26 mouse cellular contexts compared by ENCODE assay signal in genomic region chr5:74966891-74967290, GRCm38 (mm10).
DNase-seq lines count a peak whose midpoint lies in the region; ATAC-seq and TF ChIP-seq lines count a peak whose summit lies in the region.
"Had no signal": no experiment of that assay in that cellular context is flagged by ENCODE, and none has a peak within 500 bp of the region (broad histone marks: within the 10 kb centered on the region; RNA-seq: fewer than 3 reads in every experiment).

No protein-coding gene starts in this region.

- H3K9me3 ChIP-seq in hindbrain, embryonic 14.5 days (ENCODE audit: control insufficient read depth, low read length), result no peaks in the 10 kb centered on the region
- H3K9me3 ChIP-seq in hindbrain, embryonic 10.5 days, result no peaks in the 10 kb centered on the region
- no peaks in the 10 kb centered on the region for H3K9me3 ChIP-seq in lung, embryonic 16.5 days (ENCODE audit: control insufficient read depth, low read length)
- H3K9me3 ChIP-seq in limb, embryonic 10.5 days (replicated peaks), result no peaks in the 10 kb centered on the region
- H3K9me3 ChIP-seq: embryonic facial prominence, embryonic 15.5 days; limb, embryonic 13.5 days; liver, embryonic 13.5 days; neural tube, embryonic 13.5 days; stomach, embryonic 15.5 days had no signal

- peak; percentile 43; the same call in 1 of the 2 replicates for ATAC-seq in hindbrain, embryonic 14.5 days (ENCODE audit: low FRiP score)
- no peak for ATAC-seq in lung, embryonic 16.5 days (ENCODE audit: low read depth)
- ATAC-seq in Patski, result peak; percentile 82
- ATAC-seq: intestine, embryonic 16.5 days had no signal

- peak; percentile 48 to 55 for DNase-seq in cerebellum, postnatal 10 days
- no peak for DNase-seq in cerebellum, adult 18-20 months
- peak; percentile 55 for DNase-seq in hindbrain, embryonic 14.5 days (ENCODE audit: low spot score)
- DNase-seq in hindbrain, embryonic 10.5 days (ENCODE audit: low spot score), result no peak
- no peak for DNase-seq in lung, postnatal 25 days (ENCODE audit: low spot score)
- DNase-seq in Patski (ENCODE audit: low read depth, low spot score), result peak; percentile 80
- no peak for DNase-seq in limb, embryonic 10.5 days (ENCODE audit: low spot score)
- DNase-seq: adrenal gland, postnatal 25 days; cerebellum, adult 11 months; cerebellum, postnatal 36 days; embryo, embryonic 11 days; gastrocnemius, postnatal 10 days; kidney, postnatal 25 days; liver, embryonic 13.5 days; lung, adult 2 months; right cerebral cortex, postnatal 4 days; thymus, postnatal 36 days had no signal

- CTCF ChIA-PET in Patski (lab: Charles Lee), result interaction anchor here (1.0 to 1.7 kb wide), 13 partner anchors 10 to 190 kb away, joined by 3 to 7 read pairs (median 3); no protein-coding TSS in a partner anchor

- H3K4me1 ChIP-seq in hindbrain, embryonic 14.5 days (replicated peaks; ENCODE audit: control insufficient read depth, insufficient read depth, low read length), result peaks cover 7% of the 10 kb centered on the region
- H3K4me1 ChIP-seq in hindbrain, embryonic 10.5 days (replicated peaks), result peaks cover 8% of the 10 kb centered on the region; the same call in 1 of the 2 replicates
- H3K4me1 ChIP-seq in lung, embryonic 16.5 days (replicated peaks; ENCODE audit: control insufficient read depth, insufficient read depth, low read length), result peaks cover 7% of the 10 kb centered on the region
- H3K4me1 ChIP-seq in limb, embryonic 10.5 days, result peaks cover 4% of the 10 kb centered on the region; the same call in 1 of the 2 replicates
- H3K4me1 ChIP-seq: liver, embryonic 13.5 days had no signal

- no peak overlapping the region for H3K4me2 ChIP-seq in hindbrain, embryonic 14.5 days (replicated peaks)
- peak overlapping the region; percentile 1; the same call in 1 of the 2 replicates for H3K4me2 ChIP-seq in lung, embryonic 16.5 days (ENCODE audit: low read depth, low read length)
- H3K4me2 ChIP-seq: embryonic facial prominence, embryonic 15.5 days; heart, embryonic 11.5 days; limb, embryonic 13.5 days; liver, embryonic 13.5 days; neural tube, embryonic 13.5 days; stomach, embryonic 15.5 days had no signal

- H3K9ac ChIP-seq in hindbrain, embryonic 14.5 days, result no peak overlapping the region
- H3K9ac ChIP-seq in lung, embryonic 16.5 days (ENCODE audit: low read length), result no peak overlapping the region
- H3K9ac ChIP-seq: embryonic facial prominence, embryonic 15.5 days; limb, embryonic 13.5 days; liver, embryonic 13.5 days; neural tube, embryonic 13.5 days; stomach, embryonic 15.5 days had no signal

- H3K4me3 ChIP-seq in hindbrain, embryonic 14.5 days (replicated peaks; ENCODE audit: low read length), result no peak overlapping the region
- no peak overlapping the region for H3K4me3 ChIP-seq in hindbrain, embryonic 10.5 days
- H3K4me3 ChIP-seq in lung, embryonic 16.5 days (ENCODE audit: low read length), result no peak overlapping the region
- no peak overlapping the region for H3K4me3 ChIP-seq in limb, embryonic 10.5 days
- H3K4me3 ChIP-seq: embryonic facial prominence, embryonic 15.5 days; layer of hippocampus, adult 2 months; limb, embryonic 13.5 days; liver, embryonic 13.5 days; neural tube, embryonic 13.5 days; stomach, embryonic 15.5 days had no signal

- POLR2A ChIA-PET in Patski (lab: Charles Lee), result no interaction called here

- no peaks in the 10 kb centered on the region for H3K36me3 ChIP-seq in hindbrain, embryonic 14.5 days (replicated peaks; ENCODE audit: control insufficient read depth, insufficient read depth)
- no peaks in the 10 kb centered on the region for H3K36me3 ChIP-seq in hindbrain, embryonic 10.5 days
- H3K36me3 ChIP-seq in lung, embryonic 16.5 days (ENCODE audit: control insufficient read depth, insufficient read depth, low read length), result no peaks in the 10 kb centered on the region
- no peaks in the 10 kb centered on the region for H3K36me3 ChIP-seq in limb, embryonic 10.5 days
- H3K36me3 ChIP-seq: embryonic facial prominence, embryonic 15.5 days; limb, embryonic 13.5 days; liver, embryonic 13.5 days; neural tube, embryonic 13.5 days; stomach, embryonic 15.5 days had no signal

- TF ChIP-seq CTCF in Patski (IDR thresholded peaks at IDR 0.05), result no peak

- in situ Hi-C loops in Patski (cut with MboI; ENCODE audit: low pct_unique_long_range_greater_than_20kb), result no loop called here

- WGBS in hindbrain, embryonic 14.5 days, result 43% methylated on average over 10 of the region's 10 CpGs
- WGBS in hindbrain, embryonic 10.5 days, result 84% methylated on average over 10 of the region's 10 CpGs
- 43% methylated on average over 10 of the region's 10 CpGs for WGBS in lung, embryonic 16.5 days
- 81% methylated on average over 10 of the region's 10 CpGs for WGBS in limb, embryonic 10.5 days

- peaks cover 23% of the 10 kb centered on the region for H3K27me3 ChIP-seq in hindbrain, embryonic 14.5 days (ENCODE audit: control insufficient read depth, insufficient read depth, low read length)
- peaks cover 70% of the 10 kb centered on the region for H3K27me3 ChIP-seq in hindbrain, embryonic 10.5 days (ENCODE audit: insufficient read depth, poor library complexity, severe bottlenecking)
- H3K27me3 ChIP-seq in lung, embryonic 16.5 days (ENCODE audit: control insufficient read depth, insufficient read depth, low read depth, low read length), result no peaks in the 10 kb centered on the region
- H3K27me3 ChIP-seq in Patski, result no peaks in the 10 kb centered on the region
- H3K27me3 ChIP-seq in limb, embryonic 10.5 days (ENCODE audit: low read depth, poor library complexity, severe bottlenecking), result no peaks in the 10 kb centered on the region
- H3K27me3 ChIP-seq: embryonic facial prominence, embryonic 15.5 days; limb, embryonic 13.5 days; liver, embryonic 13.5 days; stomach, embryonic 15.5 days had no signal

- no peak overlapping the region for H3K27ac ChIP-seq in hindbrain, embryonic 14.5 days
- H3K27ac ChIP-seq in hindbrain, embryonic 10.5 days, result no peak overlapping the region
- no peak overlapping the region for H3K27ac ChIP-seq in lung, embryonic 16.5 days (ENCODE audit: low read length)
- no peak overlapping the region for H3K27ac ChIP-seq in limb, embryonic 10.5 days
- H3K27ac ChIP-seq: layer of hippocampus, adult 2 months; limb, embryonic 13.5 days; liver, embryonic 13.5 days; macrophage; neural tube, embryonic 13.5 days; stomach, embryonic 15.5 days had no signal

Comparison
In these comparisons a context has a peak if more than half of its experiments do, and no peak if none do; other contexts are left out.
1. DNase-seq: peak in cerebellum, postnatal 10 days (2 of 2), hindbrain, embryonic 14.5 days (single experiment) and Patski (single experiment); none in cerebellum, adult 18-20 months (0 of 2), hindbrain, embryonic 10.5 days (single experiment), lung, postnatal 25 days (single experiment) and limb, embryonic 10.5 days (single experiment).